Mouse (Mus musculus): ENCODE measurements at regions not wholly inside any gene's neighbourhood (a gene's known extent, or its start where the extent isn't known, plus 50 kb on each side); places are given as distances from the start of the nearest gene placed in this dataset.

GRCm38 (mm10) chr11:109058021-109058420 is 86.1 kb downstream of the E030025P04Rik start:
- TF ChIP-seq CTCF (IDR thresholded peaks at IDR 0.05; ENCODE audit: borderline replicate concordance, insufficient read depth, low read length) (no peak), POLR2A (IDR thresholded peaks at IDR 0.05; ENCODE audit: low read depth, low read length) (no peak)
